Mouse (Mus musculus) spleen, adult 12 weeks (tissue): Measurements from ENCODE around the gene Slc35b1.

Experiments used
- DNase-seq: peaks from one replicate; pipeline ENCODE4 v3.0.0; 2022; ENCODE audit warnings: low spot score

The Slc35b1 gene

DNA sequence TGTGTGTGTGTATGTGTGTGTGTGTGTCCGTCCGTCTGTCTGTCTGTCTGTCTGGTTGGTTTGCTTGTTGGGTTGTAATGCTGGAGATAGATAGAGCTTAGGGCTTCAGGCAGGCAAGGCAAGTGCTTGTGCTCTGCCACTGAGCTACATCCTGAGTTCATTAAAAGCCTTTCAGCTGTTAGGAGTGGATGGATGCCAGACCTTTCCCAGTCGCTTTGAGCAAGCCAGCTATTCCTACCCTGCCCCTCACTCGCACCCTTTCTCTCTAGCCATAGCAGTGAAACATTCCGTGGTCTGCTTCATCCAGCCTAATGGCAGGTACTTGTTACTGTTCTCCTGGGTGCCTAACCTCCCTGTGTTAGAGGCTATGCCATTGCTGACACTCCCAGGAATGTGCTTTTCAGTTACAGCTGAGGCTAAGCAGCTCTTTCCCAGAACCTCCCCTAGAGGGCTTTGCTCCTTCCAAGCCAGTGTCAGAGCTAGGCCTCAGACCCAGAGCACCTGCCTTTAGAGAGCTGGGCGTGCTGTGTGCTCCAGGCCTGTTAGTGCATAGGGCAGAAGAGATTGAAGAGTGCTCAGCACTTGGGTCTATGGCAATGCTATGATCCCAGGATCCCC lies 18.1 kb upstream of the Slc35b1 start:
- DNase-seq = no peak

DNA sequence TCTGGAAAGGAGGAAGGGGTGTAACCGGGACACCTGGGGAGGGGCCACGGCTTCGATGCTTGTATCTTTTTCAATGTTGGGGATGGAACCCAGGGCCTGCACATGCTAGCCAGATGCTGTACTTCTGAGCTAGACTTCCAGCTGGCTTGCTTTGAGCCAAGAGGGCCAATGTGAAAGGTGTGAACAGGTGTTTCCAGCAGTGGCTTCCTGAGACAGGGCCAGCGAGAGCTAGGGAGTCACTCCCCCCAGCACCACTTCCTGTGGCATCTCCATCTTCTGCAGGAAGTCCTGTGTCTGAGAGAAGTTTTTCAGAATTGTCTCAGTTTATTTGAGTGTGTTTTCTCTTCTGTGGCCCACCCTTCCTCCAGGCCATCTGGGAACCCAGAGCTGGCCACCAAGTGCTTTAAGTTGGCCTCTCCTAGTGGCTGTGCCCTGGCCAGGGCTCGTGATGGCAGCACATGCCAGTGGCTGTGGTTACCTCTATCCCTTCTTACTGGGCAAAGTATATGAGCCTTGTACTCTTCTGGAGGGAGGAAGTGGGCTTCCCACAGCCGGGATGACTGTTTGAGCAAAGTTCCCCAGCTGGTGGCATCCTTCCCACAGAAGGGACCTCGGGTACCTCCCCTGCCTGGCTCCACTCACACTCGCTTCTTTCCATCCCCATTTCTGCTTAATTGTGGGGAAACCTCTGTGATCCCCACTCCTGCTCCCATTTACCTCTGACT lies 17.3 kb upstream of the Slc35b1 start:
- no peak for DNase-seq

DNA sequence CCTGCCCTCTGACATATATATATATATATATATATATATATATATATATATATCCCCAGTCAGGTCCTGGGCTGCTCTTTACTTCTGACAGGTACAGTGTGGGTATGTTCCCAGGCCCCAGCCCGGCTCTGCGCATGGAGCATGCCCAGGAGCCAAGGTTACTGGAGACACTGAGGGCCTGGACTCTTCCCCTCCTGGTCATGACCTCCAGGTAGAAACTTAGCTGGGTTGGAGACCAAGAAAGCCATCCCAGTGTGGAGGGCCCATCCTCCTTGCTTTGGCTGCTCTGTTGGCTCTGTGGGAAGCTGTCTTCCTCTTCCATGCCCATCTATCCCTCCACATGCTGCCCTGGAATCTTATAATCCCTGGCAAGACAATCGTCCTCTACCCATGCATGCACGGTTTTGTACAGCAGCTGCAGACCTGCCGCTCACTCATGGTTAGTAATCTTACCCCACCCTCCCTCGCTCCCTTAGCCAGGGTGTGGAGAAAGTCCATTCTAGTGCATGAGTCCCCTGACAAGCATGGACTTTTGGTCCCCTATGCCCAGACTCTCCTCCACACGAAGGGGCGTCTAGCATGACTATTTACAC lies 16.2 kb upstream of the Slc35b1 start:
- no peak for DNase-seq

- DNase-seq = no peak
These were observed 15.6 kb upstream of the Slc35b1 start for GRCm38 (mm10) chr11:95368871-95369270.

GRCm38 (mm10) chr11:95369964-95370890 lies 14.3 kb upstream of the Slc35b1 start:
- DNase-seq = no peak

DNA sequence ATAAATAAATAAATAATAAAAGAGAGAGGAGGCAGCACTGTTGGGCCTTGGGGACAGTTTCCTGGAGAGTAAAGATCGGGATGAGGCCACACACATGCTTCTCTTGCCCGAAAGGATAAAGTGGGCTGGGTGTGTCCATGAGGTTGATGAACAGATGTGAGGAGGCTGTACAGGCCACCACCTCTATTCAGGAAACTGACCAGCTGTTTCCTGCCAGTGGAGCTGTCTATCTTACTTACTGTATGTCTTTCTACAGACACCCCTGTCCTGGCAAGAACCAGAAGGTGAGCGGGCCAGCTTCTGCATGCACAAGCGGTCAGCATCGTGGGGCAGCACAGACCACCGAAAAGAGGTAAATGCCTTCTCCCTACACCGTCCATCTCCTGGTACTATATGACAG lies 13.3 kb upstream of the Slc35b1 start:
- no peak for DNase-seq

GRCm38 (mm10) chr11:95378926-95379325 lies 5.6 kb upstream of the Slc35b1 start:
- DNase-seq = no peak

GRCm38 (mm10) chr11:95379552-95379951 lies 4.9 kb upstream of the Slc35b1 start:
- DNase-seq = no peak

DNA sequence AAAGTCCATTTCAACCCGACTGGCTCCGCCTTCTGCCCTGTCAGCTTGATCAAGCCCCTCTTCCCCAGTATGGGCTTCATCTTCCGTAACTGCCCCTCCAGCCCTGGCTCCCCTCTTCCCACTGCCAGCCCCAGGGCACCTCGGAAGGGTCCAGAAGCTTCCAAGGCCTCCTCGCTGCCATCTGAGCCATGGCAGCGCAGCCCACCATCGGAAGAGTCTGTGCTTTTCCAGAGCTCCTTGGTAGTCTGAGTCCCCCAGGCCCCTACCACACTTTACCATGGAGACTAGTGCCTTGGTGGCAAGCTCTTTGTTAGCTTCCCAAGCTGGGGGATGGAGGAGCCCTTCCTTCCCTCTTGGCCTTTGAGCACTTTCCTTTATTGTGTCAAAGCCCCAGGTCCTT lies 3.8 kb upstream of the Slc35b1 start:
- no peak for DNase-seq

- DNase-seq = no peak
These were observed 3.3 kb upstream of the Slc35b1 start for GRCm38 (mm10) chr11:95381146-95381545.

GRCm38 (mm10) chr11:95383331-95383986 lies 1.0 kb upstream of the Slc35b1 start:
- DNase-seq = no peak

GRCm38 (mm10) chr11:95384004-95384318 lies 531 bp upstream of the Slc35b1 start:
- DNase-seq = no peak

- no peak for DNase-seq
These were observed 455 bp downstream of the Slc35b1 start for GRCm38 (mm10) chr11:95384973-95385320.

GRCm38 (mm10) chr11:95387354-95387753 lies 2.9 kb downstream of the Slc35b1 start:
- DNase-seq = no peak

- no peak for DNase-seq
These were observed 4.5 kb downstream of the Slc35b1 start for GRCm38 (mm10) chr11:95389006-95389405.

- DNase-seq = no peak
These were observed 5.9 kb downstream of the Slc35b1 start for GRCm38 (mm10) chr11:95390420-95390819.

DNA sequence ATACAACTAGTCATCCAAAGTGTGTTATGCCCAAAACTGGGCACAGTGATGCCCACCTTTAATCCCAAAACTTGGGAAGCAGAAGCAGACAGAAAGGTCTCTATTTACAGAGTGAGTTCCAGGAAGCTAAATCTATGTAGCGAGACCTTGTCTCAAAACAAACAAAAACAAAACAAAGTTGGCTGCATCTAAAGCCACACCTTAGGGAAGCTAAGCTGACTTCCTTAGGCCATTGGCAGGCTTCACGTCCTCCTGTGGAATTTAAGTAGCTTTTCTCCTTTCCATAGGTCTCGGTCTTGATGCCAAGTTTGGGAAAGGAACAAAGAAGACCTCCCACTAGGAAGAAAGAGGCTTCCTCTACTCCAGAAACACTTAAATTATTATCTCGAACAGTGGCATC lies 6.7 kb downstream of the Slc35b1 start:
- DNase-seq = no peak

DNA sequence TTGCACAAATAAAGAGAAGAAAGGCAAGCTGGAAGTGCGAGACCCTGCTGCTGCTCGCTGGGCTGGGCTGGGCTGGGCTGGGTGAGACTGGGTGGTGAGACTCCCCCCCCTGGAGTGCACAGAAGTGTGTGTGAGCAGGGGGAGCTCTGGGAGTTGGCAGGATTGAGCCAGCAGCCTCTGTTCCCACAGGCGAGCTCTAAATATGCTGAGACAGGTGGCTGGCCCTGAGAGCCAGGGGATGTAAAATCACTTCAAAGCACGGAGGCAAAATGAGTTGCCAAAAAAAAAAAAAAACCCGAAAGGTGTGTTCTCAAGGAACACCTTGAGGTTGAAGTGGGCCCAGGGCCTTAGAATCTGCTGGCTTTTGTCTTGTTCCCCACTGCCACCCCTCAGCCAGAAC lies 7.3 kb downstream of the Slc35b1 start:
- no peak for DNase-seq

DNA sequence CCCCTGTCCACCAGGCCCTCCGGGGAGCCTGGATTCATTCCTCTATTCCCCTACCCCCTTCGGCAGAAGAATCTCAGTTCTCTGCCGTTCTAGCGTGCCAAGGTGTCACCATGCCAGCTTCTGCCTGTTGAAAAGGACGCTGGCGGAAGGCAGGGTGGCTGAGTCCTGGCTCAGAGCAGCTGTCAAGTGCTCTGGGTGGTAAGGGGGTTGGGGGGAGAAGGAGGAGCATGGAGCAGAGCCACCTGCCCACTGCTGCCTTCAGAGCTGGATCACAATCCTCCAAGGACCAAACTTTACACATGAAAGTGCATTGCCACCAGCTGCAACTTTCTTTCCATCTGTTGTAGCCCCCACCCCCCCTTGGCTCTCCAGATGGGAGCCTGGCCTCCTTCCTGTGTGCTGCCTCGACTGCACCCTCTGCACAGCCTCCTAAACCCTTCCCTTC lies 7.8 kb downstream of the Slc35b1 start:
- no peak for DNase-seq

DNA sequence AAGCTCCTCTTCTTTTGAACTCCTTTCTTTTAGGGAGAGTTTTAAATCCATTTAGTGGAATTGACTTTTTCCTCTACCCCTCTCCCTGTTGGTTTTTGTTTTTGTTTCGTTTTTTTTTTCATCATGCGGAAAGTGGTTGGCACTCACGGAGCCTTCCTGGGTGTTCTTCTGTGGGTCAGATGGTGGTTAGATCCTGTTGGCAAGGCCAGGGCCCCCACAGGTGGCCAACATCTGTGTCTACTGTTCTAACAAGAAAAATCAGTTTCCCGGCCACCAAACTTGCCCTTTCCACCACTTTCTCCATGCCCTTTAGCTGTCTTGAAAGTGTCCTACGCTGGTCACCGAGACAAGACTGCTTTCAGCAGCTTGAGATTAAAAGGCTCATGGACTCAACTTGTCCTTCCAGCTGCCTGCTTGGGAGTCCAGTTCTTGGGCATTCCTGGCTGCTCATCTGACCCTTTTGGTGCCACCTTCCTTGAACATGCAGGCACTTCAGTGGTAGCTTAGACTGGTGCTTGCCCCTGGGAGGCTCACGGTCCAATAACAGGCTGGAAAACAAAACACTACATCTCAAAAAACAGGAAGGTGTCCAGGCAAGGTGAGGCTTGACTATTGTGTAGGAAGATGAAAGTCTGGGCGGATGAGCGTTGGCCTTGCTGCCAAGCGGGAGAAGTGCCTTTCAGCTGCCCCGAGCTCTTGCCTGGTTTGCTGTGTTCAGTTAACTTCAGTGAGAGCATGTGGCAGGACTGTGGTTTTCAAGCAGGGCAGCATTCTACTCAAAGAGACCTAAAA lies 8.4 kb downstream of the Slc35b1 start:
- no peak for DNase-seq

GRCm38 (mm10) chr11:95393500-95393816 lies 9.0 kb downstream of the Slc35b1 start:
- DNase-seq = no peak
